Mouse (Mus musculus) brain, embryonic 14.5 days (tissue): ENCODE measurements at regions not wholly inside any gene's neighbourhood (a gene's known extent, or its start where the extent isn't known, plus 50 kb on each side); places are given as distances from the start of the nearest gene placed in this dataset.

Experiments
- CTCF ChIP-seq: fragments of 200-500 bp; IDR thresholded peaks from 2 replicates; pipeline ENCODE4 v1.5.1; 2012; ENCODE audit warnings: inconsistent platforms, mild to moderate bottlenecking, moderate library complexity, borderline replicate concordance; ENCODE audit not compliant: insufficient read depth, insufficient read length; ENCODE audit errors: extremely low read depth
- POLR2A ChIP-seq: fragments of 200-500 bp; IDR thresholded peaks from 2 replicates; pipeline ENCODE4 v1.6.1; 2012; ENCODE audit warnings: mild to moderate bottlenecking, inconsistent platforms, borderline replicate concordance; ENCODE audit not compliant: poor library complexity, insufficient read depth, insufficient read length, severe bottlenecking; ENCODE audit errors: extremely low read depth

GRCm38 (mm10) chr13:92962625-92963024 lies 118.1 kb downstream of the Mtx3 start:
- no peak for TF ChIP-seq CTCF
- no peak for TF ChIP-seq POLR2A
